Mouse (Mus musculus) myocyte (in vitro differentiated cells): ENCODE measurements around the gene Setd1b. TPM values are rescaled to one million over a fixed set of nuclear protein-coding genes. Genes with fewer than 3 reads are reported as not detected.

Source experiments
- H3K27me3 ChIP-seq: one replicate; pipeline ENCODE4 v1.6.1; 2011; ENCODE audit not compliant: control insufficient read depth, insufficient read depth, insufficient read length
- H3K36me3 ChIP-seq: one replicate; pipeline ENCODE4 v1.6.1; 2011; ENCODE audit not compliant: control insufficient read depth, insufficient read depth
- H3K4me2 ChIP-seq: one replicate; pipeline ENCODE4 v1.6.1; 2011; ENCODE audit warnings: low read depth, control low read depth
- H3K4me3 ChIP-seq: one replicate; pipeline ENCODE4 v1.5.1; 2011; ENCODE audit warnings: mild to moderate bottlenecking, control low read depth, moderate library complexity
- H3K79me2 ChIP-seq: one replicate; pipeline ENCODE4 v1.6.1; 2011; ENCODE audit not compliant: control insufficient read depth, insufficient read depth
- H3ac ChIP-seq: one replicate; pipeline ENCODE4 v1.6.1; 2011; ENCODE audit not compliant: control insufficient read depth, insufficient read length
- CEBPB ChIP-seq: IDR thresholded peaks from 2 replicates; pipeline ENCODE4 v1.6.1; 2011; ENCODE audit warnings: mild to moderate bottlenecking, moderate library complexity; ENCODE audit not compliant: poor library complexity, insufficient read depth, severe bottlenecking
- E2F4 ChIP-seq: IDR thresholded peaks from one replicate; pipeline ENCODE4 v1.6.1; 2011; ENCODE audit warnings: mild to moderate bottlenecking, control low read depth, moderate library complexity; ENCODE audit not compliant: insufficient read depth
- MAX ChIP-seq: IDR thresholded peaks from one replicate; pipeline ENCODE4 v1.6.1; 2011; ENCODE audit warnings: low read depth, mild to moderate bottlenecking, control low read depth
- MYOD1 ChIP-seq, 3 experiments: IDR thresholded peaks; one replicate each; pipeline ENCODE4 v1.6.1; 2011; ENCODE audit warnings: control low read depth in 2 of 3, low read depth in 2 of 3, mild to moderate bottlenecking in 2 of 3, moderate library complexity in 1 of 3; ENCODE audit not compliant: insufficient read length in 2 of 3, control insufficient read depth in 1 of 3
- MYOG ChIP-seq, 3 experiments: IDR thresholded peaks; one replicate each; pipeline ENCODE4 v1.6.1; 2011; ENCODE audit warnings: control low read depth in 2 of 3, low read depth in 2 of 3, mild to moderate bottlenecking in 2 of 3; ENCODE audit not compliant: insufficient read length in 2 of 3, control insufficient read depth in 1 of 3, insufficient read depth in 1 of 3
- POLR2A ChIP-seq: IDR thresholded peaks from one replicate; pipeline ENCODE4 v1.6.1; 2011; ENCODE audit warnings: low read depth, mild to moderate bottlenecking, control low read depth, moderate library complexity; ENCODE audit not compliant: insufficient read length
- POLR2AphosphoS2 ChIP-seq: IDR thresholded peaks from one replicate; pipeline ENCODE4 v1.6.1; 2011; ENCODE audit warnings: low read depth, control low read depth; ENCODE audit not compliant: insufficient read length
- REST ChIP-seq: IDR thresholded peaks from one replicate; pipeline ENCODE4 v1.6.1; 2011; ENCODE audit warnings: mild to moderate bottlenecking, control low read depth, moderate library complexity; ENCODE audit not compliant: insufficient read depth, insufficient read length
- SRF ChIP-seq: IDR thresholded peaks from one replicate; pipeline ENCODE4 v1.6.1; 2011; ENCODE audit warnings: low read depth; ENCODE audit not compliant: control insufficient read depth, insufficient read length
- TCF12 ChIP-seq: IDR thresholded peaks from one replicate; pipeline ENCODE4 v1.6.1; 2011; ENCODE audit warnings: mild to moderate bottlenecking, control low read depth; ENCODE audit not compliant: poor library complexity, insufficient read depth, severe bottlenecking
- TCF3 ChIP-seq: IDR thresholded peaks from one replicate; pipeline ENCODE4 v1.6.1; 2011; ENCODE audit warnings: low read depth, control low read depth; ENCODE audit not compliant: insufficient read length
- USF1 ChIP-seq: IDR thresholded peaks from one replicate; pipeline ENCODE4 v1.6.1; 2011; ENCODE audit warnings: low read depth, mild to moderate bottlenecking, control low read depth, moderate library complexity
- polyA plus RNA-seq: library from polyadenylated mRNA; unstranded; fragments of >200 nt; fragmentation: generic; extraction: Trizol; gene quantifications from one replicate; pipeline ENCODE4 v1.2.1, GENCODE M21; 2012; ENCODE audit warnings: missing spikeins

Setd1b gene
- polyA plus RNA-seq, 1 experiment, result 5.4 TPM

DNA sequence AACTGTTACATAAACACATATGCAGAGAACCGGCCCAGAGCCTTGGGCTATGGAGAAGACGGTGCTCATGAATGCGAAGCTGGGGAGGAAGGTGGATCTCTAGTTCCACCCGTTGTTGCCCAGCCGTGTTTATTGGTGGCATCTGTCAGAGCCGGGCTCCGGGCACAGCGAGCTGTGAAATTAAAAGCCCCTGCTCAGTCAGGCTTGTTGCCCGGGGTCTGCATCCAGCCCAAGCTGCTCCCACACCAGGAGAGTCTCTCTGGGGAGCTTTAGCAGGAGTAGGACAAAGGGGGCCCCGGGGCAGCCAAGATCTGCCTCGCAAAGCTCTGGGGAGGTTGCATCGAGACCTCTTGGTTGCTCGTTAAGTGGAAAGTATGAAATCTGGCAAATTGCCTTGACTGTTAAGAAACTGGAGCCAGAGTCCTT lies 31.7 kb upstream of the Setd1b start:
- TF ChIP-seq REST (no peak), POLR2AphosphoS2 (no peak), TCF3 (no peak), TCF12 (no peak), MYOG (IDR thresholded peaks at IDR 0.05; ENCODE audit: control insufficient read depth in 1 of 3, insufficient read depth in 1 of 3, insufficient read length in 2 of 3, low read depth in 2 of 3) (no peak), USF1 (no peak), MAX (no peak), SRF (no peak), MYOD1 (IDR thresholded peaks at IDR 0.05; ENCODE audit: control insufficient read depth in 1 of 3, insufficient read length in 2 of 3, low read depth in 2 of 3) (no peak), CEBPB (no peak), POLR2A (no peak), E2F4 (no peak)
- no peaks in the 10 kb centered on the region for H3K27me3 ChIP-seq
- H3ac ChIP-seq, result no peak overlapping the region
- no peak overlapping the region for H3K4me2 ChIP-seq
- H3K4me3 ChIP-seq, result no peak overlapping the region
- no peaks in the 10 kb centered on the region for H3K79me2 ChIP-seq
- H3K36me3 ChIP-seq, result peaks cover 5% of the 10 kb centered on the region

- Histone ChIP-seq H3K4me2 (no peak overlapping the region), H3K79me2 (no peaks in the 10 kb centered on the region), H3K27me3 (no peaks in the 10 kb centered on the region), H3K36me3 (peaks cover 5% of the 10 kb centered on the region), H3K4me3 (no peak overlapping the region), H3ac (no peak overlapping the region)
- TF ChIP-seq USF1, result no peak
- no peak for TF ChIP-seq TCF3
- TF ChIP-seq POLR2A, result no peak
- TF ChIP-seq MAX, result no peak
- no peak for TF ChIP-seq MYOD1 (IDR thresholded peaks at IDR 0.05; ENCODE audit: control insufficient read depth in 1 of 3, insufficient read length in 2 of 3, low read depth in 2 of 3)
- TF ChIP-seq E2F4, result no peak
- no peak for TF ChIP-seq POLR2AphosphoS2
Measured at GRCm38 (mm10) chr5:123114109-123114508, 27.9 kb upstream of the Setd1b start.

GRCm38 (mm10) chr5:123114924-123115323 lies 27.1 kb upstream of the Setd1b start:
- Histone ChIP-seq H3ac (no peak overlapping the region), H3K36me3 (peaks cover 5% of the 10 kb centered on the region), H3K4me2 (no peak overlapping the region), H3K79me2 (no peaks in the 10 kb centered on the region), H3K4me3 (no peak overlapping the region), H3K27me3 (no peaks in the 10 kb centered on the region)
- TF ChIP-seq REST, result no peak
- TF ChIP-seq E2F4, result no peak
- TF ChIP-seq CEBPB, result no peak
- TF ChIP-seq MAX, result no peak
- no peak for TF ChIP-seq MYOG (IDR thresholded peaks at IDR 0.05; ENCODE audit: control insufficient read depth in 1 of 3, insufficient read depth in 1 of 3, insufficient read length in 2 of 3, low read depth in 2 of 3)
- TF ChIP-seq TCF3, result no peak
- no peak for TF ChIP-seq SRF
- no peak for TF ChIP-seq POLR2A
- TF ChIP-seq TCF12, result no peak
- TF ChIP-seq POLR2AphosphoS2, result no peak
- TF ChIP-seq USF1, result no peak
- no peak for TF ChIP-seq MYOD1 (IDR thresholded peaks at IDR 0.05; ENCODE audit: control insufficient read depth in 1 of 3, insufficient read length in 2 of 3, low read depth in 2 of 3)

DNA sequence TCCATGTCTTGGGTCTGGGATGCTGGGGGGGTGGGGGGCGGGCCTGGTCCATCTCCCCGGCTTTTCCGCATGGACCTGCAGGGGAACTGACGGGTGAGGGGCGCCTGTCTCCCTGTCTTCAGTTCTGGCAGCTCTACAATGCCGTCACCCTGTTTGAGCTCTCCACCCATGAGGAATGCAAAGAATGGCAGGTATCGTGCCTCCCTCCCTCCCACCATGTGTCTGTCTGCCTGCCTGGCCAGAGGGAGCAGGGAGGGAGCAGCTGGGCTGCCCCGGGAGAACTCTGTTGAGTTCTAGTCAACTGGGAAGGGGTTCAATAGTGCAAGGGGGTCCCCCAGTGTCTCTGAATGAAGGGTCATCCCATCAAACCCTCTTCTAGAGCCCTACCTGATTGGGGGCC lies 25.9 kb upstream of the Setd1b start:
- TF ChIP-seq E2F4 (no peak), MYOG (IDR thresholded peaks at IDR 0.05; ENCODE audit: control insufficient read depth in 1 of 3, insufficient read depth in 1 of 3, insufficient read length in 2 of 3, low read depth in 2 of 3) (no peak), MYOD1 (IDR thresholded peaks at IDR 0.05; ENCODE audit: control insufficient read depth in 1 of 3, insufficient read length in 2 of 3, low read depth in 2 of 3) (no peak), CEBPB (no peak)
- H3ac ChIP-seq, result no peak overlapping the region
- no peaks in the 10 kb centered on the region for H3K27me3 ChIP-seq
- H3K4me3 ChIP-seq, result no peak overlapping the region
- H3K79me2 ChIP-seq, result no peaks in the 10 kb centered on the region
- H3K4me2 ChIP-seq, result no peak overlapping the region
- peaks cover 4% of the 10 kb centered on the region for H3K36me3 ChIP-seq

DNA sequence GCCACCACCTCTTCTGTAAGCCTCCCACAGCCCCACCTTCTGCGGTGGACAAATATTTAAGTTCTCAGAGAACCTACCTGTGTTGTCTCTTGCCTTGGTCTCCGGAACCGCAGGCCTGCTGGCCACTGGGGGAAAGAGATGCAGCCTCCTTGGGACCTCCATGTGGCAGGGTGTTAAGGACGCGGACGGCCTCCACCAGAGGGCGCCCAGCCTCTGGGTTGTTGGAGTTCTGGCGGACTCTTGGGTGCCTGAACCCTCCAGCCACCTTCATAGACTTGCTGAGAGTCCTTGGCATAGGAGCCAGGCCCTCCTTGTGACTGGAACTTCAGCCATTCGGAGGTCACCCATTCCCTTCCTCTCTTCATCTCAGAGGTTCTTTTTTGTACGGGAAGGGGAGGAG lies 24.7 kb upstream of the Setd1b start:
- Histone ChIP-seq H3ac (no peak overlapping the region), H3K27me3 (no peaks in the 10 kb centered on the region), H3K79me2 (no peaks in the 10 kb centered on the region), H3K36me3 (no peaks in the 10 kb centered on the region), H3K4me3 (no peak overlapping the region), H3K4me2 (no peak overlapping the region)
- TF ChIP-seq MYOD1 (IDR thresholded peaks at IDR 0.05; ENCODE audit: control insufficient read depth in 1 of 3, insufficient read length in 2 of 3, low read depth in 2 of 3), result no peak
- TF ChIP-seq MYOG (IDR thresholded peaks at IDR 0.05; ENCODE audit: control insufficient read depth in 1 of 3, insufficient read depth in 1 of 3, insufficient read length in 2 of 3, low read depth in 2 of 3), result no peak
- TF ChIP-seq TCF12, result no peak
